Mouse (Mus musculus): Measurements from ENCODE around the gene Slc25a19. TPM values are rescaled to one million over a fixed set of nuclear protein-coding genes. Genes with fewer than 3 reads are reported as not detected.

The Slc25a19 gene
- polyA plus RNA-seq, 1 experiment = 14.0 TPM

DNA sequence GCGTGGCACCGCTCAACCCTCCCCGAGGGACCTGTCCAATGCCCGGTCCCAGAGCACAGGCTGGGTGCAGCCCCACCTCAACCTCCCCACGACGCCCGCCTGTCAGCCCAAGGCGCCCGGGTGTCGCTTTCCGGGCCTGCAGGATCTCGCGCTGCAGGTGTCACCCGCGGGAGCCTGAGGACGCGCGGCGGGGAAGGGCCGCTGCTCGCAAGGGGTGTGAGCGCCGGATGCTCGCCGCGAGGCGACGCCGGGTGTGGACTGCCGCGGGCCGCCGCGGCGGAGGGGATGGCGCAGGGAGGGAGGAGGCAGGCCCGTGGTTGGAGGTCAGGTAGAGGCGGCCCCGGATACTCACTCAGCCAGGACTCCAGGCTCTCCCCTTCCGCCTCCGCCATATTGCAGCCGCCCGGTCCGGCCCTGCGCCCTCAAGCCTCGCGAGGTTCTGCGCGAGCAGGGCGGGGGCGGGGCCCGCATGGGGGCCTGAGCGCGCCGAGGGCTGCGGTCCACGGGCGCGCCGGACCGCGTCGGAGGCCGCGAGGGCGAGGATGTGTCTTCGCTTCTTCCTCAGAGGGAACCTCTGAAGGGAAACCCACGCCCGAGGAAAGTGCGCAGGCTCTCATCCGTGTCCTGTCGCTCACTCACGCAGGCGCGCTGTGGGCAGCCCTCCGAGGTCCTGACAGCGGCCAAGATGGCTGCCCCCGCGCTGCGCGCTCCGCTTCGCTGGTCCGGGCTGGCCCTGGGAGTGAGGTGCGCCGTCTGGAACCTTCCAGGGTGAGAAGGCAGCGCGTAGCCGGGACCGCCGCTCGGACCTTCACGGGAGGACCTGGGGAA, 24.4 kb downstream of the Slc25a19 start, which contains the start of the genes Mrps7 and Gga3:
Gene Mrps7 (plus strand): TSS at position 450 of the 828 bp plus-strand sequence.
Gene Gga3 (minus strand): TSS at position 576 of the 828 bp plus-strand sequence.
- no peak for TF ChIP-seq CTCF (IDR thresholded peaks at IDR 0.05; ENCODE audit: borderline replicate concordance, insufficient read depth, low read length)
- TF ChIP-seq POLR2A (IDR thresholded peaks at IDR 0.05; ENCODE audit: low read depth, low read length) = peak; percentile 84

DNA sequence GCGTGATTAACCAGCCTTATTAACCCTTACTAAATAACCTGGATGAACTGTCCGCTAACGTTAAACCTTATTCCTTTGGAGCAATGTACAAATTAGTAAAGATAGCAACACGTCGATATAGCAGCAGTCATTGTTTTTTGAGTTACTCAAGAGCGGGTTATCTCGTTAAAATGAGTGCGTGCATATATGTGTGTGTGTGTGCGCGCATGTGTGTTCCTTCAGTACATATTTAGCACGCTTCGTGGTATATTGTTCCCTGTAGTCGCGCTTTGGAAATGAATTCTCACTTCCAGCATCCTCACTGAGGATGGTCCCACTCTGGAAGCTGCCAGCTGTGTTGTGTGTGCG, 25.0 kb downstream of the Slc25a19 start:
- TF ChIP-seq POLR2A (IDR thresholded peaks at IDR 0.05; ENCODE audit: low read depth, low read length) (no peak), CTCF (IDR thresholded peaks at IDR 0.05; ENCODE audit: borderline replicate concordance, insufficient read depth, low read length) (no peak)
- peaks cover 12% of the 10 kb centered on the region for H3K4me1 ChIP-seq (ENCODE audit: control insufficient read depth, insufficient read depth, low read length)
- H3K4me3 ChIP-seq (ENCODE audit: insufficient read depth, low read length) = peak overlapping the region; percentile 96
- peak overlapping the region; percentile 55; the same call in 1 of the 2 replicates for H3K27ac ChIP-seq (ENCODE audit: insufficient read depth, low read length)

More for the DNA sequence above, 24.4 kb downstream of the Slc25a19 start, which contains the start of the genes Mrps7 and Gga3:
- Histone ChIP-seq H3K4me3 (ENCODE audit: insufficient read depth, low read length) (peak within 1 kb of the TSS; percentile 96), H3K27ac (ENCODE audit: insufficient read depth, low read length) (peak within 1 kb of the TSS; percentile 90), H3K4me1 (ENCODE audit: control insufficient read depth, insufficient read depth, low read length) (peaks cover 12% of the 10 kb centered on the region)

- TF ChIP-seq CTCF (IDR thresholded peaks at IDR 0.05; ENCODE audit: borderline replicate concordance, insufficient read depth, low read length) = no peak
- no peak; the same call in 1 of the 2 replicates for TF ChIP-seq POLR2A (IDR thresholded peaks at IDR 0.05; ENCODE audit: low read depth, low read length)
- H3K4me1 ChIP-seq (ENCODE audit: control insufficient read depth, insufficient read depth, low read length) = peaks cover 12% of the 10 kb centered on the region
- no peak overlapping the region for H3K27ac ChIP-seq (ENCODE audit: insufficient read depth, low read length)
Observed at GRCm38 (mm10) chr11:115601174-115601573, 26.9 kb downstream of the Slc25a19 start.

DNA sequence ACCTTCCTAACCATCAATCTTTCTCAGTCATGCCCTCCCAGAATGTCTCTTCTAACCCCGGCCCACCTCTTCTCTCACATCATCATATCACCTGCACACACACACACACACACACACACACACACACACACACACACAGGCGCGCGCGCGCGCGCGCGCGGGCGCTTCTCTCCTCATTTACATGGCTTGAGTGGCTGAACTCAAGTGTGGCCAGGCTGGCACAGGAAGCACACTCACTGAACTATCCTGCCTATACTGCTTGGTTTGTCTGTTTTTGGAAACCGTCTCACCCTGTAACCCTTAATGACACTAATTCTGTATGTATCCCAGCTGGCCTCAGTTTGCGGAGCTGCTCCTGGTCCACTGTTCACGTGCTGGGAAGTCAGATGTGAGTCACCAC, 27.4 kb downstream of the Slc25a19 start:
- H3K4me3 ChIP-seq (ENCODE audit: insufficient read depth, low read length) = no peak overlapping the region
- H3K4me1 ChIP-seq (ENCODE audit: control insufficient read depth, insufficient read depth, low read length) = peaks cover 12% of the 10 kb centered on the region
- H3K27ac ChIP-seq (ENCODE audit: insufficient read depth, low read length) = no peak overlapping the region
- TF ChIP-seq CTCF (IDR thresholded peaks at IDR 0.05; ENCODE audit: borderline replicate concordance, insufficient read depth, low read length) (no peak), POLR2A (IDR thresholded peaks at IDR 0.05; ENCODE audit: low read depth, low read length) (no peak)

More at GRCm38 (mm10) chr11:115601174-115601573, 26.9 kb downstream of the Slc25a19 start:
- no peak overlapping the region for H3K4me3 ChIP-seq (ENCODE audit: insufficient read depth, low read length)

DNA sequence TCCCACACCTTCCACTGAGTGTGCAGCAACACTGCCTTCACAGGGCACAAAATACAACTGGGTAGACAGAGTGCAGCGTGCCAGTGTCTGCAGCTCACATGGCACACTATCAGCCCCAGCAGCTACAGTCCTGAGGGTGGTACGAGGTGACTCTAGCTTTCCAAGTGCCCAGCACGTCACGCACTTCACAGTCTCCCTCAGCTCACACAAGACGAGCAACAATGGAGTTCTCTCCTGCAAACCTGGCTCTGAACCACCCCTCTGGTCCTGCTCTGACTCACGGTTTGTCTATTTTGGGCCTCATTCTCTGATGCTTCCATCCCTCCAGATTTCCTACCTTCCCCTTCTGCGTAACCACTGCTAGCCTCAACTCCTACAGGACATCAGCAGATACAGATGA, 28.4 kb downstream of the Slc25a19 start:
- TF ChIP-seq POLR2A (IDR thresholded peaks at IDR 0.05; ENCODE audit: low read depth, low read length) = no peak
- TF ChIP-seq CTCF (IDR thresholded peaks at IDR 0.05; ENCODE audit: borderline replicate concordance, insufficient read depth, low read length) = no peak
- Histone ChIP-seq H3K27ac (ENCODE audit: insufficient read depth, low read length) (no peak overlapping the region), H3K4me3 (ENCODE audit: insufficient read depth, low read length) (no peak overlapping the region), H3K4me1 (ENCODE audit: control insufficient read depth, insufficient read depth, low read length) (peaks cover 9% of the 10 kb centered on the region; the same call in 1 of the 2 replicates)

DNA sequence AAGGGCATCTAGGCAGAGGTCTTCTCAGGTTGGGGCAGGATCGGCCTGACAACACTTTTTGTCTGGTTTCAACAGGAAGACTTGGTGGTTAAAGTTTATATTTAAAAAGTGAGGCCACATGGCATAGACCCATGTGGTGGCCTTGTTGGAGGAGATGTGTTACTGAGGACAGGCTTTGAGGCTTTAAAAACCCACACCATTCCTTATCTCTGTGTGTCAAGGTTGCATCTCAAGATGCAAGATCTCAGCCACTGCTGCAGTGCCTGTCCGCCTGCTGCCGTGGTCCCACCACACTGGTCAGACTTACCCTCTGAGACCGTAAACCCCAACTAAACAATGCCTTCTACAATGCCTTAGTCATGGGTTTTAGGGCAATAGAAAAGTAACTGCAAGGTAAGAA, 29.8 kb downstream of the Slc25a19 start:
- H3K4me1 ChIP-seq (ENCODE audit: control insufficient read depth, insufficient read depth, low read length) = peaks cover 9% of the 10 kb centered on the region; the same call in 1 of the 2 replicates
- no peak for TF ChIP-seq POLR2A (IDR thresholded peaks at IDR 0.05; ENCODE audit: low read depth, low read length)
- no peak for TF ChIP-seq CTCF (IDR thresholded peaks at IDR 0.05; ENCODE audit: borderline replicate concordance, insufficient read depth, low read length)

GRCm38 (mm10) chr11:115595209-115595608, 32.9 kb downstream of the Slc25a19 start:
- Histone ChIP-seq H3K27ac (ENCODE audit: insufficient read depth, low read length) (no peak overlapping the region), H3K4me3 (ENCODE audit: insufficient read depth, low read length) (no peak overlapping the region), H3K4me1 (ENCODE audit: control insufficient read depth, insufficient read depth, low read length) (no peaks in the 10 kb centered on the region)
- TF ChIP-seq POLR2A (IDR thresholded peaks at IDR 0.05; ENCODE audit: low read depth, low read length) (no peak), CTCF (IDR thresholded peaks at IDR 0.05; ENCODE audit: borderline replicate concordance, insufficient read depth, low read length) (no peak)

More for the DNA sequence above, 29.8 kb downstream of the Slc25a19 start:
- Histone ChIP-seq H3K4me3 (ENCODE audit: insufficient read depth, low read length) (no peak overlapping the region), H3K27ac (ENCODE audit: insufficient read depth, low read length) (no peak overlapping the region)

- Histone ChIP-seq H3K27ac (ENCODE audit: insufficient read depth, low read length) (no peak overlapping the region), H3K4me1 (ENCODE audit: control insufficient read depth, insufficient read depth, low read length) (no peaks in the 10 kb centered on the region), H3K4me3 (ENCODE audit: insufficient read depth, low read length) (no peak overlapping the region)
- TF ChIP-seq CTCF (IDR thresholded peaks at IDR 0.05; ENCODE audit: borderline replicate concordance, insufficient read depth, low read length) (no peak), POLR2A (IDR thresholded peaks at IDR 0.05; ENCODE audit: low read depth, low read length) (no peak)
Observed at GRCm38 (mm10) chr11:115590526-115591075, 37.5 kb downstream of the Slc25a19 start.

DNA sequence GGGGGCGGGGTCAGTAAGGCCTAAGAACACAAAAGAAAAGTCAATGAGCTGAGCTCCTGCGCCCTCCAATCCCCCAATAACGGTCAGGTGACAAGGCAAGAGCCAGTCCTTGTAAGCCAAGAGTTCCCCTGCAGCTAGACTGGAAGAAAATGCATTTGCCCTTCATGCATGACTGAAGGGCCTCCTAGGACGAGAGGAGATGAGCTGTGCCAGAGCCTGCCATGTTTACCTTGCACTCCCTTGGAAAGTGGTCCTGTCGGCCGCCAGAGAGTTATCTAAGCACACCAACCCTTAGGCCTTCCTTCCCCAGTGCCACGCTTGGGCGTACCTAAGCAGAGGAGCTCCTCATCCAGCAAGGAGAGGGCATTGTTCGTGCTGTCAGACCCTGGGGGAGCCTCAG, 40.1 kb downstream of the Slc25a19 start:
- Histone ChIP-seq H3K4me1 (ENCODE audit: control insufficient read depth, insufficient read depth, low read length) (no peaks in the 10 kb centered on the region), H3K4me3 (ENCODE audit: insufficient read depth, low read length) (no peak overlapping the region), H3K27ac (ENCODE audit: insufficient read depth, low read length) (no peak overlapping the region)
- no peak for TF ChIP-seq POLR2A (IDR thresholded peaks at IDR 0.05; ENCODE audit: low read depth, low read length)

GRCm38 (mm10) chr11:115586403-115586802, 41.7 kb downstream of the Slc25a19 start:
- TF ChIP-seq POLR2A (IDR thresholded peaks at IDR 0.05; ENCODE audit: low read depth, low read length) (no peak), CTCF (IDR thresholded peaks at IDR 0.05; ENCODE audit: borderline replicate concordance, insufficient read depth, low read length) (no peak)
- no peak overlapping the region for H3K4me3 ChIP-seq (ENCODE audit: insufficient read depth, low read length)
- H3K27ac ChIP-seq (ENCODE audit: insufficient read depth, low read length) = no peak overlapping the region
- H3K4me1 ChIP-seq (ENCODE audit: control insufficient read depth, insufficient read depth, low read length) = no peaks in the 10 kb centered on the region
